Mouse (Mus musculus) embryonic facial prominence, embryonic 14.5 days (tissue): Measurements from ENCODE around the gene Eef1a1. TPM values are rescaled to one million over a fixed set of nuclear protein-coding genes. Genes with fewer than 3 reads are reported as not detected.
"Not testable (repeated sequence)": the region's sequence is repeated elsewhere in the genome, so short reads cannot be mapped to it uniquely, and the experiment has no call there.

ENCODE experiments used
- ATAC-seq: fragments of 200-750 bp; cut with Nextera tagmentation; 2 replicates; pipeline ENCODE4 v1.8.0; 2017; ENCODE audit warnings: low read depth, moderate number of reproducible peaks, moderate TSS enrichment
- DNase-seq: peaks from one replicate; pipeline ENCODE4 v3.0.0-alpha.2; 2015; ENCODE audit warnings: low spot score
- H3K27ac ChIP-seq: fragments of 300-500 bp; sonication (generic); replicated peaks from 2 replicates; pipeline ENCODE4 v1.5.1; 2014; ENCODE audit warnings: low read depth, mild to moderate bottlenecking, low read length, moderate library complexity
- H3K27me3 ChIP-seq: fragments of 300-500 bp; sonication (generic); replicated peaks from 2 replicates; pipeline ENCODE4 v1.6.1; 2014; ENCODE audit warnings: low read length; ENCODE audit not compliant: control insufficient read depth, insufficient read depth
- H3K36me3 ChIP-seq: fragments of 300-500 bp; sonication (generic); 2 replicates; pipeline ENCODE4 v1.6.1; 2014; ENCODE audit warnings: low read length, mixed read lengths; ENCODE audit not compliant: control insufficient read depth, insufficient read depth
- H3K4me1 ChIP-seq: fragments of 300-500 bp; sonication (generic); 2 replicates; pipeline ENCODE4 v1.6.1; 2014; ENCODE audit warnings: antibody characterized with exemption, low read length; ENCODE audit not compliant: control insufficient read depth, insufficient read depth
- H3K4me2 ChIP-seq: fragments of 300-500 bp; sonication (generic); 2 replicates; pipeline ENCODE4 v1.6.1; 2014; ENCODE audit warnings: low read depth, mild to moderate bottlenecking, low read length, moderate library complexity, mixed read lengths
- H3K4me3 ChIP-seq: fragments of 300-500 bp; sonication (generic); 2 replicates; pipeline ENCODE4 v1.5.1; 2014; ENCODE audit warnings: low read depth, mild to moderate bottlenecking, low read length
- H3K9ac ChIP-seq: fragments of 300-500 bp; sonication (generic); 2 replicates; pipeline ENCODE4 v1.6.1; 2014; ENCODE audit warnings: low read depth, mild to moderate bottlenecking, low read length, moderate library complexity, mixed read lengths
- H3K9me3 ChIP-seq: fragments of 300-500 bp; sonication (generic); 2 replicates; pipeline ENCODE4 v1.6.1; 2016; ENCODE audit warnings: low read length; ENCODE audit not compliant: control insufficient read depth
- WGBS: fragments of 180-500 bp; shearing (Covaris S2); extraction: QIAGEN DNeasy Blood & Tissue Kit; methylation state at CpG from one replicate; pipeline ENCODE4 v1.1.7; 2014; 5-methylcytosine and 5-hydroxymethylcytosine counted together
- polyA plus RNA-seq: library from polyadenylated mRNA; unstranded; fragments of >200 nt; fragmentation: Nextera tagmentation; extraction: Ambion mirVana; gene quantifications from 2 replicates; pipeline ENCODE4 v1.2.1, GENCODE M21; 2014

Eef1a1 gene
- polyA plus RNA-seq, 1 experiment from 2014 or later = 5,674 TPM

DNA sequence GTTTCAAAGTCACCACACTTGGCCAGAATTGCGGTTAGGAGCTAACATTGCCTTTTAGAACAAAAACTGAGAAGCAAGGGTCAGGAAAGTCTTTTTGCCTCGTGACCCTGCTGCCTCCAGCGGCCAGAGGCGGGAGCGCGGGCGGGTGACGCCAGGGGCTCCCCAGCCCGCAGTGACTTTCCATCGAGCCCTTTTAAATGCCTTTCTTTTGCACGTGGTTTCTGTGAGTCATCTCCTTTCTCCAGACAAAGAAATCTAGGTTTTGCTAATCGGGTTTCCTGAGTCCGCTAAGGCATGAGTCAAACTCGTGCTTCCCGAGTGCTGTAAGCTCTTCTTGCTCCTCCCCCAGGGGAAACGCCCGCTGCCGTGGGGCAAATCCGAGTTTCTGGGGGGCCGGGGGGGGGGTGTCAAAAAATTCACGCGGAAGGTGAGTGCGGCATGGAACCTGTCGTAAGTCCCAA, 38.4 kb upstream of the Eef1a1 start:
- peak overlapping the region; percentile 49 for H3K4me3 ChIP-seq
- H3K4me2 ChIP-seq = peak overlapping the region; percentile 85
- WGBS = under 1% methylated on average over 23 of the region's 24 CpGs
- H3K9ac ChIP-seq = peak overlapping the region; percentile 65
- no peaks in the 10 kb centered on the region for H3K9me3 ChIP-seq
- H3K27me3 ChIP-seq = no peaks in the 10 kb centered on the region
- DNase-seq (peak; percentile 91), ATAC-seq (peak; percentile 87)
- 0 out of 2 replicates have a peak, but pooled peaks cover 9% of the 10 kb centered on the region for H3K4me1 ChIP-seq
- H3K27ac ChIP-seq = peak overlapping the region; percentile 85
- no peaks in the 10 kb centered on the region for H3K36me3 ChIP-seq

DNA sequence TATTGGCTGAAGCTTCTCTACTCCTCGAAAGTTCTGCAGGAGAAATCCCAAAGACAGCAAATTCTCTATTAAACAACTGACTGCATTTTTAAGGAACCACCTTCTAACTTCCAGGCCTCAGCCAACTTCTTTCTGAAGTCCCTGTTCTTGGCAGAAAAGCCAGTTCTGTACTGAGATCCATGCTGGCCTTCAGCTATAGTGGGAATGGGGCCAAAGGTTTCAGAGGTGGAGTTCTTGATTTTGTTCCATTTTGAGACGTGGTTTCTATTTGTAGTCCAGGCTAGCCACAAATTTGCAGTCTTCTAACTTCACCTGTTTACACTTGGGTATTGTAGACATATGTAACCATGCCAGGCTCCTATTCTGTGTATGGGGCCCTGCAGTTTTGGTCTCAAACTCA, 37.3 kb upstream of the Eef1a1 start:
- H3K27me3 ChIP-seq = no peaks in the 10 kb centered on the region
- H3K27ac ChIP-seq = no peak overlapping the region
- WGBS = 84% methylated on average over 2 of the region's 2 CpGs
- H3K4me3 ChIP-seq = no peak overlapping the region
- DNase-seq = no peak
- peaks cover 4% of the 10 kb centered on the region; the same call in 1 of the 2 replicates for H3K4me1 ChIP-seq
- no peak for ATAC-seq
- no peak overlapping the region for H3K9ac ChIP-seq
- no peaks in the 10 kb centered on the region for H3K9me3 ChIP-seq
- no peak overlapping the region for H3K4me2 ChIP-seq
- H3K36me3 ChIP-seq = no peaks in the 10 kb centered on the region

DNA sequence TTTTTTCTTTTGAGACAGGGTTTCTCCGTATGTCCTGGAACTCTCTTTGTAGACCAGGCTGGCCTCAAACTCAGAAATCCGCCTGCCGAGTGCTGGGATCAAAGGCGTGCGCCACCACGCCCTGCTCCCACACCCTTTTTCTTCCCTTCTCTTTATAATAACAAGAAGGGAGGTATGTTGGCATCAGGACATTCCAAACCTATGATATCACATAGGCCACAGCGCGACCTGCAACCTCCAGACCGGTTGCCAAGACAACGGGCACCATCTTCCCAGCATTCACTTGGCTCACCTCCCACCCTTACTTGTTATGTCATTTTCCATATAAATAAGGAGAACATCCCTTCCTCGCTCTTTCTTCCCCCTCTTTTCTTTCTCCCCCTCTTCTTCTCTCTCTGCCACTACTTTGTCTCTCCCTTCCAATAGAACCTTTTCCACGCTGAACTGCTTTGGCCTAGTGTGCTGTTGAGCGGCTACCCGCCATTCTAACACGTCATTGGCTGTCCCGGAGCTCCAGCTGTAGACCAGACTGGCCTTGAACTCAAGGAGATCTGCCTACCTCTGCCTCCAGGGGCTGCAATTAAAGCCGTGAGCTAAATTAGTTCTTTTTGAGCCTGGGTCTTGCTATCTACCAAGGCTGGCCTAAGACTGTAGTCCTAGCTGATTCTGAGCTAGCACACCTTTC, 36.6 kb upstream of the Eef1a1 start:
- peaks cover 10% of the 10 kb centered on the region for H3K4me1 ChIP-seq
- 94% methylated on average over 17 of the region's 17 CpGs for WGBS

DNA sequence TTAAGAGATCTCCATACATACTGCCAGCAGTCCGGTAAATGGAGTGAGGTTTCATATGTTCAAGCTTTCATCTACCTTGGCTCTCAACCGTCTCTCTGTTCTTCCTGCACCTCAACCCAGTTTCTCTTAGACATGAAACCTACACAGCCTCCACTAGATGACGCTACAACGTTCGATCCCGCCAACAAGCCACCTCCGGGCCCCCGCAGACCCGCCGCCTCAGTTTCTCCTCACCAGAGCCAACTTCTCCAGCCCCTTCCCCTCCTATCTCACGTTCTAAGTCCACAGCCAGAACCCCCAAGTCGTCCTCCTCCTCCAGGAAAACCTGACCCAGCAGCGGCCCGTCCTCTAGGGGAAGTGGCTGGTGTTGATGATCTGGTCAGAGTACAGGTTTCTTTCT, 32.7 kb upstream of the Eef1a1 start:
- Histone ChIP-seq H3K9me3 (no peaks in the 10 kb centered on the region), H3K4me3 (peak overlapping the region; percentile 39), H3K36me3 (no peaks in the 10 kb centered on the region), H3K4me2 (peak overlapping the region; percentile 92), H3K27ac (0 out of 2 replicates have a peak overlapping the region, but pooled peaks have one; percentile 10), H3K9ac (peak overlapping the region; percentile 43; the same call in 1 of the 2 replicates), H3K27me3 (no peaks in the 10 kb centered on the region), H3K4me1 (peaks cover 14% of the 10 kb centered on the region)
- ATAC-seq (no peak), DNase-seq (no peak)
- 36% methylated on average over 14 of the region's 14 CpGs for WGBS

More for the DNA sequence above, 36.6 kb upstream of the Eef1a1 start:
- DNase-seq = no peak
- Histone ChIP-seq H3K4me2 (no peak overlapping the region), H3K27ac (no peak overlapping the region), H3K4me3 (no peak overlapping the region), H3K27me3 (no peaks in the 10 kb centered on the region), H3K36me3 (no peaks in the 10 kb centered on the region), H3K9me3 (no peaks in the 10 kb centered on the region), H3K9ac (no peak overlapping the region)
- ATAC-seq = no peak

DNA sequence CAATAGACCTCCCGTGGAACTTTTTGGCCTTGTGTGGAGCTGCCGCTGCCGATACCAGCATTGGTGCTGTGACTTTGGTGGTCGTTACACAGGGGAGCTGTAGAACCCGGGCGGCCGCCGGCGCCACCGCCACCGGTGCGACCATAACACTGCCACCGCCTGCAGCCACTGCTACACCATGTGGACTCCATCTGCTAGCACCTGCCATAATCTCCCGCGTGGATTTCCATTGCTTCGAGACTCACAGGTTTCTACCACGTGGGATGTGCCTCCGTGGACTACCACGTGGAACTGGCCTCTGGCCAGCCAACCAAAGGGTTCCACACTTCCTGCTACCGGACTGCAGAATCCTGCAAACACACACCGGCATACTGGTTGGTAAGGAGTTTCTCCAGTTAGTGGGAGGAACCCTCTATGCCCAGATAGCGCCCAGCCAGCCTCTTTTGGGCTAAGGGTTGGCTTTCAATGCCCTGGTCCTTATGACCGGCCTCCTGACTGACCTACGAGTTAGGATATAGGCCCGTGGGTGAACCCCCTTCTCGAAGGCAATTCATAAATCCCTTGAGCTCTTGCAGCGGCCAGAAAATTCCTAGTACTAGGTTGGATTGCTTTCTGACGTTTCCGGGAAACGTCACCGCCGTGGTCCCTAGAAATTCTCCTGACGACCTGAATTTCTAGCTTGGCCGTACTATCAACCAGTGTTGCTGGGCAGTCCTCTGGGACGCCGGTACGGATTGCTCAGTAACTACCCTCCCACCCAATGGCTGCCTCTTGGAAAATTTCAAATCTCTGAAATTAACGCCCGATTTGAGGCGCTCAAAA, 32.0 kb upstream of the Eef1a1 start:
- H3K27ac ChIP-seq = peak overlapping the region; percentile 10; the same call in 1 of the 2 replicates

DNA sequence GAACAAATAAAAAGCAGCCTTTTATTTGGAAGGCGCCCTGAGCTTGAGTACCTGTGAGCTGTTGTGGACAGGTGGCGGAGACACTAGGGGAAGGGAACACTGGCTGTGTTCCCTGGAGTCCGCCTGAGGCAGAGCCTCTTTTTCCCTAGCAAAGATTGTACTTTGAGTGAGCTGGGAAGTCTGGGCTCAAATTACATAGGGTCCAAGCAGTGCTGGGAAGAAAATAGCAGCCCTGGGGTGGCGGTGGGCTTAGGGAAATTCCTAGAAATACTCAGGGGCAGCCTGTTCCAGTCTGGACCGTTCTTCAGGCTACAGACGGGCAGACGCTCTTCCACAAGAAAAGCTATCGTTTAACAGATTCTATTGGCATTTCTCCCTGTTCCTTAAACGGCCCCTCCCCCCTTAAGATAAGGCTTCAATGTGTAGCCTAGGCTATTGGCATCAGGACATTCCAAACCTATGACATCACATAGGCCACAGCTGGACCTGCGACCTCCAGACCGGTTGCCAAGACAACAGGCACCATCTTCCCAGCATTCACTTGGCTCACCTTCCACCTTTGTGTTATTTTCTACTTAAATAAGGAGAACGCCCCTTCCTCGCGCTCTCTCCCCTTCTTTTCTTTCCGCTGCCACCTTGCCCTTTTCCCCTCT, 31.3 kb upstream of the Eef1a1 start:
- Histone ChIP-seq H3K9me3 (no peaks in the 10 kb centered on the region), H3K4me1 (peaks cover 14% of the 10 kb centered on the region), H3K27me3 (no peaks in the 10 kb centered on the region), H3K4me3 (peak overlapping the region; percentile 39), H3K9ac (peak overlapping the region; percentile 43), H3K4me2 (peak overlapping the region; percentile 92), H3K27ac (no peak overlapping the region; the same call in 1 of the 2 replicates), H3K36me3 (no peaks in the 10 kb centered on the region)
- 3% methylated on average over 15 of the region's 15 CpGs for WGBS
- ATAC-seq (peak; percentile 80), DNase-seq (peak; percentile 90)

More for the DNA sequence above, 32.0 kb upstream of the Eef1a1 start:
- no peaks in the 10 kb centered on the region for H3K9me3 ChIP-seq
- no peaks in the 10 kb centered on the region for H3K27me3 ChIP-seq
- 4% methylated on average over 40 of the region's 40 CpGs for WGBS
- H3K4me1 ChIP-seq = peaks cover 14% of the 10 kb centered on the region
- no peaks in the 10 kb centered on the region for H3K36me3 ChIP-seq
- ATAC-seq (peak; percentile 56), DNase-seq (peak; percentile 63)
- peak overlapping the region; percentile 43 for H3K9ac ChIP-seq
- peak overlapping the region; percentile 39 for H3K4me3 ChIP-seq
- H3K4me2 ChIP-seq = peak overlapping the region; percentile 92

DNA sequence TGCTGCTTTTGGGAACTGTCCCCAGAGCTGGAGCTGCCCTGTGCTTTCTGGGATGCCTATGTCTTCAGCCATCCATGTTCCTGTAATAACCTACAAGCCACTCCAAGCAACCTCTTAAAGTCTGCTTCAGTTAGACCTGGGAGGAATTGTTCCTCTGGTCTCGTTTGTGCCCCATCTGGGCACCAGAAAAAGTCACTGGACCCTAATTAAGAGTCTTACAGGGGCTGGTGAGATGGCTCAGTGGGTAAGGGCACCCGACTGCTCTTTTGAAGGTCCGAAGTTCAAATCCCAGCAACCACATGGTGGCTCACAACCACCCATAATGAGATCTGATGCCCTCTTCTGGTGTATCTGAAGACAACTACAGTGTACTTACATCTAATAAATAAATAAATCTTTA, 28.3 kb upstream of the Eef1a1 start:
- not testable (repeated sequence) for ATAC-seq

DNA sequence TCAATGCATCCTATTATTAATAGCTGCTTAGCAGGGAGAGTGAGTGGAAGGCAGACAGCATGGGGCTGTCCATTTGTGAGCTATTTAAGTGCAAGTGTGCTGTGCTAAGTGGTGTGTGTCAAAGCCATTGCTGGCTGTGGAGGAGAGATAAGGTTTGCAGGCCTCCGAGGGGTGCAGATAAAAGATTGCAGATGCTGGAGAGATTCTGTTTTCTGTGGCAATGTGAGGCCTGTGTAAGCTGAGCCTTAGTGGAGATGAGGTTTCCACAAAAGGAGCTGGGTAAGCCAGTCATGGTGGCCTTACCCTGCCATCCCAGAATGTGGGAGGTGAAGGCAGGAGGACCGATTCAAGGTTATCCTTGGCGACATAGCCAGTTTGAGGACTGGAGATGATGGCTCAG, 27.2 kb upstream of the Eef1a1 start:
- no peaks in the 10 kb centered on the region for H3K27me3 ChIP-seq
- H3K27ac ChIP-seq = no peak overlapping the region
- 70% methylated on average over 3 of the region's 3 CpGs for WGBS
- peaks cover 13% of the 10 kb centered on the region for H3K4me1 ChIP-seq
- H3K36me3 ChIP-seq = no peaks in the 10 kb centered on the region
- ATAC-seq (no peak), DNase-seq (no peak)
- no peak overlapping the region for H3K4me2 ChIP-seq
- no peak overlapping the region for H3K4me3 ChIP-seq
- H3K9me3 ChIP-seq = no peaks in the 10 kb centered on the region
- no peak overlapping the region for H3K9ac ChIP-seq

More for the DNA sequence above, 28.3 kb upstream of the Eef1a1 start:
- WGBS = 60% methylated on average over 3 of the region's 3 CpGs
- H3K4me3 ChIP-seq, H3K27me3 ChIP-seq, H3K9me3 ChIP-seq, H3K36me3 ChIP-seq, H3K4me2 ChIP-seq, H3K27ac ChIP-seq, DNase-seq, H3K9ac ChIP-seq: not testable (repeated sequence)
- H3K4me1 ChIP-seq = peaks cover 14% of the 10 kb centered on the region
